Mouse (Mus musculus): ENCODE measurements around the gene Pik3r2.

DNA sequence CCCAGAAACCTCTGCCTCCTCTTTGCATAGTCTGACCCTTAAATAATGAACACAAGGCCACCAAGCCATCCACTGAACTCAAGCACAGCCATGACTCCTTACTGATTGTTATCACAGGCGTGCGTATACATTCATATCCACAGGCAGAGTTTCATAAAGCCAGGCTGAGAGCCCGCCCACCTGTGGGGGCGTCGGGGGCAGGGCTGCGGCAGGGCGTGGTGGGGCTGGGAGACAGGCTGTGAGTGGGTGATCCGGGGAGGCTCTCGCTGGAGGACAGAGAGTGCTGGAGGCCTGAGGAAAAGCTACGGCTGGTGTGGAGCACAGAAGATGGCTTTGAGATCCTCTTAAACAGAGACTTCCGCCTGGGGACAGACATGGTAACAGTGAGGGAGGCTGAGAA, 3.6 kb upstream of the Pik3r2 start:
- no peak for TF ChIP-seq ETS1 (IDR thresholded peaks at IDR 0.05; ENCODE audit: low read depth, low read length)
- TF ChIP-seq POLR2A (IDR thresholded peaks at IDR 0.05; ENCODE audit: control insufficient read depth in 1 of 2, insufficient read depth in 1 of 2, low read depth in 1 of 2, low read length in 2 of 2, poor library complexity in 1 of 2) = no peak
